Mouse (Mus musculus): Measurements from ENCODE around the gene Tgtp2. TPM values are rescaled to one million over a fixed set of nuclear protein-coding genes. Genes with fewer than 3 reads are reported as not detected.
"Not testable (repeated sequence)": the region's sequence is repeated elsewhere in the genome, so short reads cannot be mapped to it uniquely, and the experiment has no call there.

Gene Tgtp2
- not detected in 2 replicates for polyA plus RNA-seq (2014; fragmentation: Nextera tagmentation; extraction: Ambion mirVana)

DNA sequence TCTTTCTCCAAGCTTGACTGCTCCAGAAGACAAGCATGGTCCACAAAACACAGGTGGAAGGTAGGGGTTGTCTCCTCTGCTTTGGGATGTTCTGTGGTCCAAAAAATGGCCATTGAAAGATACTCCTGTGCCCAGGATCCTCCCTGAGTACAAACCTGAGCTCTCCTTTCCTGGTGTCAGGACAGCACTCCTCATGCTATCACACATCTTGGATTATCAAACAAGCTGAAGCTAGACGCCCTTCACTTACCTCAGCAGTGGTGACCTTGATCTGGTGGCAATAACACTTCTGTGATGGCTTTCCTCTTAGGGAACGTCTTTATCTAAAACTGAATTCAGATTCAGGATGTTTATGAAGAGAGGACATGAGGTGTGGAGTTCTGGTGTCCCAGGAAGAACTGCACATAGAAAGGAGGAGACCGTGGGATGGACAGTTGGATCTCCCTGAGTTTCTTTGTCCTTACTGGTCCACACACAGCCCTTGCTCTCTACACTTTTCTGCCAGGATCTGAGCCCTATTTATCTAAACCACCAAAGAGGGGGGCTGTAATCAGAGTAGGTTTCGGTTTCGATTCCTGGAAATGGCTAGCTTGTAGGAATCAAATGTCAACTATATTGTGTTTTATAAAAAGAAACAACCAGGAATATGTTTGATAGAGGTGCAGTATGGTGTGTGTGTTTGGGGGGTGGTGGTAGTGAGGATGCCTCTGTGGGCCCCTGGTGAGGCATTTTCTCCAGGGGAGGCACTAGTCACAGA lies at the start of gene Tgtp2:
Gene Tgtp2, minus strand, starts transcription at position 494 of the 757 bp plus-strand sequence.
- H3K27me3 ChIP-seq (ENCODE audit: control insufficient read depth, insufficient read depth, low read length); H3K4me3 ChIP-seq (ENCODE audit: low read depth, low read length); H3K36me3 ChIP-seq (ENCODE audit: control insufficient read depth, insufficient read depth, low read length); H3K4me1 ChIP-seq (ENCODE audit: control insufficient read depth, insufficient read depth, low read length); ATAC-seq (replicated peaks; ENCODE audit: insufficient number of reproducible peaks, low FRiP score, low TSS enrichment); H3K9me3 ChIP-seq (replicated peaks; ENCODE audit: control insufficient read depth, low read length); H3K9ac ChIP-seq (ENCODE audit: low read depth, low read length); H3K27ac ChIP-seq (ENCODE audit: low read depth, low read length); H3K4me2 ChIP-seq: not testable (repeated sequence)
- WGBS (ENCODE audit: insufficient replicate concordance), result 69% methylated on average over 5 of the region's 5 CpGs

DNA sequence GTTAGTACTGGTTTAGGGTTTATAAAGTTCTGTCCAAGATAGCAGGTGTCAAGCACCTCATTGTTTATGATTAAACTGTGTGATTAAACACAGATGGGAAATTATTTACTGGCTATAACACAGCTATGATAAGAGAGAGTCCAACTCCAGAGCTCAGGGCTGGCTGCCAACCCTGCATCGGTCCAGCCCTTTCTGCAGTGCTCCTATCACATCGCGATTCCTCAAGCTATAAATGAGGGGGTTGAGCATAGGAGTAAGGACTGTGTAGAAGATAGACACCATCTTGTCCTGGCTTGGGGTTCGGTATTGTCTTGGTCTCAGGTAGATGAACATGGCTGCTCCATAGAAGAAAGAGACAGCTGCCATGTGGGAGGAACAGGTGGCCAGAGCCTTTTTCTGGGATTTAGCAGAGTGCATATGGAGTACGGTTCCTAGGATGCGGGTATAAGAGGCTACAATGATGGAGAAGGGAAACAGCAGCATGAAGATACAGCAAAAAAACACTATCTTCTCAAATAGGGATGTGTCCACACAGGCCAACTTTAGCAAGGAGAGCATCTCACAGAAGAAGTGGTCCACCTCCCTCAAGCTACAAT lies 48.7 kb upstream of the Tgtp2 start:
- Histone ChIP-seq H3K4me2 (no peak overlapping the region), H3K4me3 (ENCODE audit: low read depth, low read length) (no peak overlapping the region), H3K9ac (ENCODE audit: low read depth, low read length) (no peak overlapping the region), H3K27me3 (ENCODE audit: control insufficient read depth, insufficient read depth, low read length) (no peaks in the 10 kb centered on the region), H3K27ac (ENCODE audit: low read depth, low read length) (no peak overlapping the region), H3K9me3 (replicated peaks; ENCODE audit: control insufficient read depth, low read length) (no peaks in the 10 kb centered on the region), H3K4me1 (ENCODE audit: control insufficient read depth, insufficient read depth, low read length) (no peaks in the 10 kb centered on the region), H3K36me3 (ENCODE audit: control insufficient read depth, insufficient read depth, low read length) (no peaks in the 10 kb centered on the region)
- ATAC-seq (replicated peaks; ENCODE audit: insufficient number of reproducible peaks, low FRiP score, low TSS enrichment), result no peak
- 78% methylated on average over 6 of the region's 6 CpGs for WGBS (ENCODE audit: insufficient replicate concordance)

GRCm38 (mm10) chr11:49111000-49111399 lies 47.0 kb upstream of the Tgtp2 start:
- no peaks in the 10 kb centered on the region for H3K27me3 ChIP-seq (ENCODE audit: control insufficient read depth, insufficient read depth, low read length)
- no peak overlapping the region for H3K9ac ChIP-seq (ENCODE audit: low read depth, low read length)
- 50% methylated on average over 1 of the region's 1 CpGs for WGBS (ENCODE audit: insufficient replicate concordance)
- no peaks in the 10 kb centered on the region for H3K9me3 ChIP-seq (replicated peaks; ENCODE audit: control insufficient read depth, low read length)
- H3K36me3 ChIP-seq (ENCODE audit: control insufficient read depth, insufficient read depth, low read length), result no peaks in the 10 kb centered on the region
- no peak overlapping the region for H3K4me3 ChIP-seq (ENCODE audit: low read depth, low read length)
- H3K27ac ChIP-seq (ENCODE audit: low read depth, low read length), result no peak overlapping the region
- H3K4me1 ChIP-seq (ENCODE audit: control insufficient read depth, insufficient read depth, low read length), result no peaks in the 10 kb centered on the region
- ATAC-seq (replicated peaks; ENCODE audit: insufficient number of reproducible peaks, low FRiP score, low TSS enrichment), result no peak
- H3K4me2 ChIP-seq, result no peak overlapping the region

GRCm38 (mm10) chr11:49108833-49109232 lies 44.8 kb upstream of the Tgtp2 start:
- Histone ChIP-seq H3K27ac (ENCODE audit: low read depth, low read length) (no peak overlapping the region), H3K9ac (ENCODE audit: low read depth, low read length) (no peak overlapping the region), H3K4me3 (ENCODE audit: low read depth, low read length) (no peak overlapping the region), H3K4me2 (no peak overlapping the region), H3K36me3 (ENCODE audit: control insufficient read depth, insufficient read depth, low read length) (no peaks in the 10 kb centered on the region), H3K4me1 (ENCODE audit: control insufficient read depth, insufficient read depth, low read length) (no peaks in the 10 kb centered on the region), H3K27me3 (ENCODE audit: control insufficient read depth, insufficient read depth, low read length) (no peaks in the 10 kb centered on the region), H3K9me3 (replicated peaks; ENCODE audit: control insufficient read depth, low read length) (no peaks in the 10 kb centered on the region)
- 43% methylated on average over 1 of the region's 1 CpGs for WGBS (ENCODE audit: insufficient replicate concordance)
- no peak for ATAC-seq (replicated peaks; ENCODE audit: insufficient number of reproducible peaks, low FRiP score, low TSS enrichment)

- Histone ChIP-seq H3K4me2 (no peak overlapping the region), H3K4me1 (ENCODE audit: control insufficient read depth, insufficient read depth, low read length) (0 out of 2 replicates have a peak, but pooled peaks cover 2% of the 10 kb centered on the region), H3K4me3 (ENCODE audit: low read depth, low read length) (no peak overlapping the region), H3K27me3 (ENCODE audit: control insufficient read depth, insufficient read depth, low read length) (no peaks in the 10 kb centered on the region), H3K9ac (ENCODE audit: low read depth, low read length) (no peak overlapping the region), H3K36me3 (ENCODE audit: control insufficient read depth, insufficient read depth, low read length) (no peaks in the 10 kb centered on the region), H3K9me3 (replicated peaks; ENCODE audit: control insufficient read depth, low read length) (no peaks in the 10 kb centered on the region), H3K27ac (ENCODE audit: low read depth, low read length) (no peak overlapping the region)
- ATAC-seq (replicated peaks; ENCODE audit: insufficient number of reproducible peaks, low FRiP score, low TSS enrichment), result no peak
- WGBS (ENCODE audit: insufficient replicate concordance), result 65% methylated on average over 10 of the region's 10 CpGs
Measured at GRCm38 (mm10) chr11:49107650-49108537, 43.9 kb upstream of the Tgtp2 start.

DNA sequence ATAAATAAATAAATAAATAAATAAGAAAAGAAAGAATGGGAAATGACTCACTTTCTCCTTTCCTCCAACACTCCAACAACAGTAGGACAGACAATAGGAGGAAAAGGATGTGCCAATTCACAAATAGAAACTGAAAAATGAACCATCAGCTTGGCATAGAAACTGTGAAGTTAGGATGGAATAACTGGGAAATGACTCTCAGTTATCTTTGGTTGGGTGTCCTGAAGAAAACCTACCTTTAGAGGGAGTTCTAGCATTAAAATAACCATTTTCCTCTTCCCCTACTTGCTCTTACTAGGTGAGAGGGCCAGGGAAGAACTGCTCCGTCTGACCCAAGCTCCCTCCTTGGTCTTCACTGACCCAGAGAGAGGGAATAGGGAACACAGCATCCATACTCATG lies 41.7 kb upstream of the Tgtp2 start:
- no peak overlapping the region for H3K9ac ChIP-seq (ENCODE audit: low read depth, low read length)
- 0 out of 2 replicates have a peak, but pooled peaks cover 2% of the 10 kb centered on the region for H3K4me1 ChIP-seq (ENCODE audit: control insufficient read depth, insufficient read depth, low read length)
- no peaks in the 10 kb centered on the region for H3K27me3 ChIP-seq (ENCODE audit: control insufficient read depth, insufficient read depth, low read length)
- ATAC-seq (replicated peaks; ENCODE audit: insufficient number of reproducible peaks, low FRiP score, low TSS enrichment), result no peak
- no peaks in the 10 kb centered on the region for H3K36me3 ChIP-seq (ENCODE audit: control insufficient read depth, insufficient read depth, low read length)
- 50% methylated on average over 1 of the region's 1 CpGs for WGBS (ENCODE audit: insufficient replicate concordance)
- no peak overlapping the region for H3K27ac ChIP-seq (ENCODE audit: low read depth, low read length)
- H3K4me3 ChIP-seq (ENCODE audit: low read depth, low read length), result no peak overlapping the region
- no peaks in the 10 kb centered on the region for H3K9me3 ChIP-seq (replicated peaks; ENCODE audit: control insufficient read depth, low read length)
- no peak overlapping the region for H3K4me2 ChIP-seq

GRCm38 (mm10) chr11:49103047-49103693 lies 39.2 kb upstream of the Tgtp2 start:
- H3K9me3 ChIP-seq (replicated peaks; ENCODE audit: control insufficient read depth, low read length), result no peaks in the 10 kb centered on the region
- H3K27ac ChIP-seq (ENCODE audit: low read depth, low read length), result no peak overlapping the region
- peak overlapping the region; percentile 27; the same call in 1 of the 2 replicates for H3K4me2 ChIP-seq
- H3K27me3 ChIP-seq (ENCODE audit: control insufficient read depth, insufficient read depth, low read length), result no peaks in the 10 kb centered on the region
- ATAC-seq (replicated peaks; ENCODE audit: insufficient number of reproducible peaks, low FRiP score, low TSS enrichment), result no peak
- no peak overlapping the region for H3K4me3 ChIP-seq (ENCODE audit: low read depth, low read length)
- no peak overlapping the region for H3K9ac ChIP-seq (ENCODE audit: low read depth, low read length)
- no peaks in the 10 kb centered on the region for H3K36me3 ChIP-seq (ENCODE audit: control insufficient read depth, insufficient read depth, low read length)
- WGBS (ENCODE audit: insufficient replicate concordance), result 17% methylated on average over 8 of the region's 8 CpGs
- H3K4me1 ChIP-seq (ENCODE audit: control insufficient read depth, insufficient read depth, low read length), result 0 out of 2 replicates have a peak, but pooled peaks cover 2% of the 10 kb centered on the region

- Histone ChIP-seq H3K4me3 (ENCODE audit: low read depth, low read length) (no peak overlapping the region), H3K9ac (ENCODE audit: low read depth, low read length) (no peak overlapping the region), H3K4me2 (no peak overlapping the region), H3K27me3 (ENCODE audit: control insufficient read depth, insufficient read depth, low read length) (no peaks in the 10 kb centered on the region), H3K27ac (ENCODE audit: low read depth, low read length) (no peak overlapping the region), H3K36me3 (ENCODE audit: control insufficient read depth, insufficient read depth, low read length) (no peaks in the 10 kb centered on the region), H3K4me1 (ENCODE audit: control insufficient read depth, insufficient read depth, low read length) (0 out of 2 replicates have a peak, but pooled peaks cover 2% of the 10 kb centered on the region), H3K9me3 (replicated peaks; ENCODE audit: control insufficient read depth, low read length) (no peaks in the 10 kb centered on the region)
- ATAC-seq (replicated peaks; ENCODE audit: insufficient number of reproducible peaks, low FRiP score, low TSS enrichment), result no peak
- WGBS (ENCODE audit: insufficient replicate concordance), result 29% methylated on average over 5 of the region's 5 CpGs
Measured at GRCm38 (mm10) chr11:49101500-49101899, 37.5 kb upstream of the Tgtp2 start.
